Mouse (Mus musculus): ENCODE data around the gene Usp20. TPM values are rescaled to one million over a fixed set of nuclear protein-coding genes. Genes with fewer than 3 reads are reported as not detected.

The Usp20 gene
- polyA plus RNA-seq, 1 experiment = 9.8 TPM

DNA sequence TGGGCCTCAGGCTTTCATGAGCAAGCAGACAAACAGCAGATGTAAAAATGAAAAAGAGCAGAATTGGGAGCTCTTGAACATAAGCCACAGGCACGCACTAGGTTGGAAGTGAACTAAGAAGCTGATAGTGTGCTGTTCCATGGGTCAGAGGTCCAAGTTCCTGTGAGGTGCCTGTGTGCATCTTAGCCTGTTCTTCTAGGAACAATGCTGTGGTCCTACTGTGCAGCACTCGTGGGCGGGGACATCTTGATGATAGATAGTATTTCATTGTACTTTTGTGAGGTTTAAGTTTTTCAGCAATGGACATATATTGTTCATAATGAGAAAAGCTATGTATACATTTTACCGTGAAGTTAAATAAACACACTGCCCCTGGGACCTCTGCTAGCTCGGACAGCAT is 25.1 kb downstream of the Usp20 start:
- 85% methylated on average over 5 of the region's 5 CpGs for WGBS
- TF ChIP-seq POLR2A (IDR thresholded peaks at IDR 0.05; ENCODE audit: low read depth, low read length) (no peak), CTCF (IDR thresholded peaks at IDR 0.05; ENCODE audit: extremely low read depth, insufficient read depth, insufficient read length, insufficient replicate concordance) (no peak)
- Histone ChIP-seq H3K27me3 (ENCODE audit: control insufficient read depth, insufficient read depth, low read length) (no peaks in the 10 kb centered on the region), H3K4me3 (ENCODE audit: extremely low read depth, insufficient read depth, insufficient read length) (no peak overlapping the region), H3K4me1 (ENCODE audit: control insufficient read depth, insufficient read depth, insufficient read length) (no peaks in the 10 kb centered on the region), H3K36me3 (ENCODE audit: control insufficient read depth, insufficient read depth, low read length) (peaks cover 4% of the 10 kb centered on the region; the same call in 1 of the 2 replicates), H3K27ac (ENCODE audit: insufficient read depth, low read length) (no peak overlapping the region)
- no peak for DNase-seq (ENCODE audit: low read depth in 1 of 2, low spot score in 2 of 2)

- H3K4me1 ChIP-seq (ENCODE audit: control insufficient read depth, insufficient read depth, insufficient read length) = no peaks in the 10 kb centered on the region
Measured at GRCm38 (mm10) chr2:31013371-31014120, 31.5 kb downstream of the Usp20 start.

DNA sequence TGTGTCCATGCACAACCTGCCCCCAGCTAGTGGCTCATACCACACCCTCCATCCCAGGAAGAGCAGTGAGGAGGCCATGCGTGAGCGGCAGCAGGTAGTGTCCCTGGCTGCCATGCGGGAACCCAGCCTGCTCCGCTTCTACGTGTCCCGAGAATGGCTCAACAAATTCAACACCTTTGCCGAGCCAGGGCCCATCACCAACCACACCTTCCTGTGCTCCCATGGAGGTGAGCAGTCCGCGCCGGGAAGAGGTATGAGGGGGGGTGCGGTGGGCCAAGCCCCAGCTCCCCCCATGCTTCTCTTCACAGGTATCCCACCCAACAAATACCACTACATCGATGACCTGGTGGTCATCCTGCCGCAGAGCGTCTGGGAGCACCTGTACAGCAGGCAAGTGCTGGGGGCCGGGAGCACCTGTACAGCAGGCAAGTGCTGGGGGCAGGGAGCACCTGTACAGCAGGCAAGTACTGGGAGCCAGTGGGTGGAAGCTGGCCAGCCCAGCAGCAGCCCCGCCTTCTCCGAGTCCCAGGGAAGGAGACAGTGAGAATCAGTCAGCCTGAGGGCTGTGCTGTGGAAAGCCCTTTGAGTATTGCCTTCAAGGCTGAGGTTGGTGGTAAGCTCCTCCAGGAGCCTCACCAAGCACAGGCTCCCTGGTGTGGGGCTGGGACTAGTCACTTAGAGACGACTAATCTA is 35.7 kb downstream of the Usp20 start:
- 96% methylated on average over 18 of the region's 18 CpGs for WGBS
- no peak overlapping the region for H3K27ac ChIP-seq (ENCODE audit: insufficient read depth, low read length)
- H3K4me3 ChIP-seq (ENCODE audit: extremely low read depth, insufficient read depth, insufficient read length) = no peak overlapping the region
- TF ChIP-seq POLR2A (IDR thresholded peaks at IDR 0.05; ENCODE audit: low read depth, low read length) = no peak
- no peak for TF ChIP-seq CTCF (IDR thresholded peaks at IDR 0.05; ENCODE audit: extremely low read depth, insufficient read depth, insufficient read length, insufficient replicate concordance)
- no peaks in the 10 kb centered on the region for H3K27me3 ChIP-seq (ENCODE audit: control insufficient read depth, insufficient read depth, low read length)
- H3K4me1 ChIP-seq (ENCODE audit: control insufficient read depth, insufficient read depth, insufficient read length) = no peaks in the 10 kb centered on the region
- DNase-seq (ENCODE audit: low read depth in 1 of 2, low spot score in 2 of 2) = no peak
- peaks cover 5% of the 10 kb centered on the region for H3K36me3 ChIP-seq (ENCODE audit: control insufficient read depth, insufficient read depth, low read length)

More at GRCm38 (mm10) chr2:31013371-31014120, 31.5 kb downstream of the Usp20 start:
- Histone ChIP-seq H3K27me3 (ENCODE audit: control insufficient read depth, insufficient read depth, low read length) (no peaks in the 10 kb centered on the region), H3K36me3 (ENCODE audit: control insufficient read depth, insufficient read depth, low read length) (peaks cover 6% of the 10 kb centered on the region), H3K4me3 (ENCODE audit: extremely low read depth, insufficient read depth, insufficient read length) (no peak overlapping the region), H3K27ac (ENCODE audit: insufficient read depth, low read length) (no peak overlapping the region)
- TF ChIP-seq POLR2A (IDR thresholded peaks at IDR 0.05; ENCODE audit: low read depth, low read length) (no peak), CTCF (IDR thresholded peaks at IDR 0.05; ENCODE audit: extremely low read depth, insufficient read depth, insufficient read length, insufficient replicate concordance) (no peak)
- no peak for DNase-seq (ENCODE audit: low read depth in 1 of 2, low spot score in 2 of 2)
- 76% methylated on average over 14 of the region's 14 CpGs for WGBS

DNA sequence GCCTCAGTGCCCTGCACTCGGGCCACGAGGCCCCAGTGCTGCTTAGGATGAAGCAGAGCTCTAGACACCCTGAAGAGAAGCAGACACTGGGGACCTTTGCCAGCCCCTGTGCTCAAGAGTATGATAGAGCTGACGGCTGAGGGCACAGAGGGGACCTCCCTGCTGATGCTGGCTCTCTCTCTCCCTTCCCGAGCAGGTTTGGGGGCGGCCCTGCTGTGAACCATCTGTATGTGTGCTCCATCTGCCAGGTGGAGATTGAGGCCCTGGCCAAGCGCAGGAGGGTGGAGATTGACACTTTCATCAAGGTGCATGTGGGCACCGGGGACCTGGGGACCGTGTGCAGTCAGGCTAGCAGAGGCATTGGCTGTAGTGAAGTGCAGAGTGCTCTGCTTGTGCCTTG is 36.4 kb downstream of the Usp20 start:
- no peak for DNase-seq (ENCODE audit: low read depth in 1 of 2, low spot score in 2 of 2)
- TF ChIP-seq CTCF (IDR thresholded peaks at IDR 0.05; ENCODE audit: extremely low read depth, insufficient read depth, insufficient read length, insufficient replicate concordance) (no peak), POLR2A (IDR thresholded peaks at IDR 0.05; ENCODE audit: low read depth, low read length) (no peak)
- no peak overlapping the region for H3K4me3 ChIP-seq (ENCODE audit: extremely low read depth, insufficient read depth, insufficient read length)
- 88% methylated on average over 8 of the region's 8 CpGs for WGBS
- H3K4me1 ChIP-seq (ENCODE audit: control insufficient read depth, insufficient read depth, insufficient read length) = no peaks in the 10 kb centered on the region
- H3K27ac ChIP-seq (ENCODE audit: insufficient read depth, low read length) = no peak overlapping the region
- H3K36me3 ChIP-seq (ENCODE audit: control insufficient read depth, insufficient read depth, low read length) = peaks cover 5% of the 10 kb centered on the region
- no peaks in the 10 kb centered on the region for H3K27me3 ChIP-seq (ENCODE audit: control insufficient read depth, insufficient read depth, low read length)

GRCm38 (mm10) chr2:31019011-31019410 is 36.9 kb downstream of the Usp20 start:
- no peak for DNase-seq (ENCODE audit: low read depth in 1 of 2, low spot score in 2 of 2)
- no peak for TF ChIP-seq CTCF (IDR thresholded peaks at IDR 0.05; ENCODE audit: extremely low read depth, insufficient read depth, insufficient read length, insufficient replicate concordance)
- no peak for TF ChIP-seq POLR2A (IDR thresholded peaks at IDR 0.05; ENCODE audit: low read depth, low read length)
- 90% methylated on average over 8 of the region's 8 CpGs for WGBS

DNA sequence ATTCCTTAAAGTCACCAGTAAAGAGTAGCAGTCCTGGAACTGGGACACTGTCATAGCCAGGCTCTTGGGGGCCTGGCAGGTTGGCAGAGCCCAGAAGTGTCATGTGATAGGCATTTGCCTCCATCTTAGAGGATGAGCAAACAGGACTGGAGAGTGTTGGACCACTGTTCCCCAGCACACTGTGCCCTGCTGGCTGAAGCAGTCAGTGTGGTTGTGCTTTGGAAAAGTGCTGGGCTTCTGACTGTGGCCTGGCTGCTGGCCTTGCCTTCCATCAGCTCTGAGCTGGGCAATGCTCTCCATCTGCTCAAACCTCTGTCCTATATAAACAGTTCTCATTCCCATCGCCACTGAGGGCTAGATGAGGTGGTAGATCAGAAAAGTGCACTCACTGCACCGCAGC is 38.1 kb downstream of the Usp20 start:
- Histone ChIP-seq H3K4me3 (ENCODE audit: extremely low read depth, insufficient read depth, insufficient read length) (no peak overlapping the region), H3K36me3 (ENCODE audit: control insufficient read depth, insufficient read depth, low read length) (peaks cover 5% of the 10 kb centered on the region), H3K27me3 (ENCODE audit: control insufficient read depth, insufficient read depth, low read length) (no peaks in the 10 kb centered on the region), H3K4me1 (ENCODE audit: control insufficient read depth, insufficient read depth, insufficient read length) (no peaks in the 10 kb centered on the region), H3K27ac (ENCODE audit: insufficient read depth, low read length) (no peak overlapping the region)
- WGBS = 98% methylated on average over 2 of the region's 2 CpGs
- no peak for DNase-seq (ENCODE audit: low read depth in 1 of 2, low spot score in 2 of 2)
- TF ChIP-seq POLR2A (IDR thresholded peaks at IDR 0.05; ENCODE audit: low read depth, low read length) = no peak
- TF ChIP-seq CTCF (IDR thresholded peaks at IDR 0.05; ENCODE audit: extremely low read depth, insufficient read depth, insufficient read length, insufficient replicate concordance) = no peak

More at GRCm38 (mm10) chr2:31019011-31019410, 36.9 kb downstream of the Usp20 start:
- no peak overlapping the region for H3K27ac ChIP-seq (ENCODE audit: insufficient read depth, low read length)
- peaks cover 5% of the 10 kb centered on the region for H3K36me3 ChIP-seq (ENCODE audit: control insufficient read depth, insufficient read depth, low read length)
- no peaks in the 10 kb centered on the region for H3K4me1 ChIP-seq (ENCODE audit: control insufficient read depth, insufficient read depth, insufficient read length)
- H3K4me3 ChIP-seq (ENCODE audit: extremely low read depth, insufficient read depth, insufficient read length) = no peak overlapping the region
- H3K27me3 ChIP-seq (ENCODE audit: control insufficient read depth, insufficient read depth, low read length) = no peaks in the 10 kb centered on the region

DNA sequence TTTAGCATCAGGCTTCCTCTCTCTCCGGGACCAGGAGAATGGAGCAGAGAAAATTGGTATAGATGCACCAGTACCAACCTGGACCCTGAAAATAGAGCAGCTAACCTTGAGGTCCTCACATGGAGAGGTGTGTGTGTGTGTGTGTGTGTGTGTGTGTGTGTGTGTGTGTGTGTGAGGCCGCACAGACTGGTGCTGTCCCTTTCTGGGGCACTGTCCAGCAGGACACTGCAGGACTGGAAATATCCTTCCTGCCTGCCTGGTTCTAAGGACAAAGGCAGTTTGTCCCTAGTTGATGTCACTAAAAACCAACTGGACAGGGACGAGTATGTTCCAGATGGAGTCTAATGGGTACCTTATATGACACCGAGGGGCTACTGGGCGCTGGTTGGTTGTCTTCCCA is 41.9 kb downstream of the Usp20 start:
- WGBS = 81% methylated on average over 5 of the region's 5 CpGs
- TF ChIP-seq POLR2A (IDR thresholded peaks at IDR 0.05; ENCODE audit: low read depth, low read length) (no peak), CTCF (IDR thresholded peaks at IDR 0.05; ENCODE audit: extremely low read depth, insufficient read depth, insufficient read length, insufficient replicate concordance) (no peak)
- Histone ChIP-seq H3K27ac (ENCODE audit: insufficient read depth, low read length) (no peak overlapping the region), H3K4me3 (ENCODE audit: extremely low read depth, insufficient read depth, insufficient read length) (no peak overlapping the region), H3K36me3 (ENCODE audit: control insufficient read depth, insufficient read depth, low read length) (peaks cover 13% of the 10 kb centered on the region), H3K27me3 (ENCODE audit: control insufficient read depth, insufficient read depth, low read length) (no peaks in the 10 kb centered on the region), H3K4me1 (ENCODE audit: control insufficient read depth, insufficient read depth, insufficient read length) (no peaks in the 10 kb centered on the region)
- no peak for DNase-seq (ENCODE audit: low read depth in 1 of 2, low spot score in 2 of 2)

All from spleen, adult 2 months (tissue).